Mouse (Mus musculus): ENCODE data around the gene Borcs6. TPM values are rescaled to one million over a fixed set of nuclear protein-coding genes. Genes with fewer than 3 reads are reported as not detected.

The Borcs6 gene
- polyA plus RNA-seq, 1 experiment from 2014 or later: 5.9 TPM

DNA sequence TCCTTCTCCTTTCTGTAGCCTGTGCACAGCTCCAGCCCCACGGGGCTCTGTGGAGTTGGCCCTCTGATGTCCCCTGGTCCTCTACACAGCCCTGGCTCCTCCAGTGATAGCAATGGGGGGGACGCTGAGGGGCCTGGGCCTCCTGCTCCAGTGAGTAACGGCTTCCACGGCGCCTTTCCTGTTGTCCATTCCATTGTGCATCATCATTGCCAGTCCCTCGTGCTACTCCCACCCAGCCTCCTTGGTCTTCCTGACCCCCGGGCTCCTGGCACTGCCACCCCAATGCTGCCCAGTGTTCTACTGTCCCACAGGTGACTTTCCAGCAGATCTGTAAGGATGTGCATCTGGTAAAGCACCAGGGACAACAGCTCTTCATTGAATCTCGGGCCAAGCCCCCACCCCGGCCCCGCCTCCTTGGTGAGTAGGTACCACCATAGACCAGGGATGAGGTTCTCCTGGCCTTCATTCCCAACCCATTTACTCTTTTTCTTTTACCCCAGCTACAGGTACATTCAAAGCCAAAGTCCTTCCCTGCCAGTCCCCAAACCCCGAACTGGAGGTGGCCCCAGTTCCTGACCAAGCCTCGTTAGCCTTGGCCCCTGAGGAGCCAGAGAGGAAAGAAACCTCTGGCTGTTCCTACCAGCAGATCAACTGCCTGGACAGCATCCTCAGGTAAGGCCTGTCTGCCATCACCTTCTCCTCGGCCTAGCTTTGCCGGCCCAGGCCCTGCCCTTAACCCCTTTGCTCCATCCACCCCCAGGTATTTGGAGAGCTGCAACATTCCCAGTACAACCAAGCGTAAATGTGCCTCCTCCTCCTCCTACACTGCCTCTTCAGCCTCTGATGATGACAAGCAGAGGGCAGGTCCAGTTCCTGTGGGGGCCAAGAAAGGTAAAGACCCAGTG lies 44.3 kb downstream of the Borcs6 start:
- 94% methylated on average over 15 of the region's 15 CpGs for WGBS
- Histone ChIP-seq H3K9me3 (no peaks in the 10 kb centered on the region), H3K27me3 (replicated peaks; ENCODE audit: low read depth, poor library complexity, severe bottlenecking) (no peaks in the 10 kb centered on the region), H3K27ac (replicated peaks) (no peak overlapping the region), H3K36me3 (replicated peaks) (peaks cover 84% of the 10 kb centered on the region), H3K4me3 (peak overlapping the region; percentile 8; the same call in 1 of the 2 replicates), H3K4me1 (peaks cover 22% of the 10 kb centered on the region)
- DNase-seq (ENCODE audit: low spot score): no peak

DNA sequence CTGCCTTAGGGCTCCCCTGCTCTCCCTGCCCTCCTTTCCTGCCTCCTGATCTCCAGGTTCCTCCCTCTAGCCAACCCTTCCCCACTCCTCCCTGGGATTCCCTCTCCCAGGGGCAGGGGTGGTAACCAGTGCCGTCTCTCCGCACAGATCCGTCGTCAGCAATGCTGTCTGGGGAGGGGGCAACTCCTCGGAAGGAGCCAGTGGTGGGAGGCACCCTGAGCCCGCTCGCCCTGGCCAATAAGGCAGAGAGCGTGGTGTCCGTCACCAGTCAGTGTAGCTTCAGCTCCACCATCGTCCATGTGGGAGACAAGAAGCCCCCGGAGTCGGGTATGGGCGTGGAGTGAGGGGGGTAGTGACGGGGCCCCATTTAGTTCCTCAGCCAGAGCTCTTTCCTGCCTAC lies 45.0 kb downstream of the Borcs6 start:
- Histone ChIP-seq H3K9me3 (no peaks in the 10 kb centered on the region), H3K27me3 (replicated peaks; ENCODE audit: low read depth, poor library complexity, severe bottlenecking) (no peaks in the 10 kb centered on the region), H3K4me3 (peak overlapping the region; percentile 8; the same call in 1 of the 2 replicates), H3K27ac (replicated peaks) (no peak overlapping the region), H3K4me1 (peaks cover 20% of the 10 kb centered on the region), H3K36me3 (replicated peaks) (peaks cover 91% of the 10 kb centered on the region)
- no peak for DNase-seq (ENCODE audit: low spot score)
- 89% methylated on average over 14 of the region's 14 CpGs for WGBS

DNA sequence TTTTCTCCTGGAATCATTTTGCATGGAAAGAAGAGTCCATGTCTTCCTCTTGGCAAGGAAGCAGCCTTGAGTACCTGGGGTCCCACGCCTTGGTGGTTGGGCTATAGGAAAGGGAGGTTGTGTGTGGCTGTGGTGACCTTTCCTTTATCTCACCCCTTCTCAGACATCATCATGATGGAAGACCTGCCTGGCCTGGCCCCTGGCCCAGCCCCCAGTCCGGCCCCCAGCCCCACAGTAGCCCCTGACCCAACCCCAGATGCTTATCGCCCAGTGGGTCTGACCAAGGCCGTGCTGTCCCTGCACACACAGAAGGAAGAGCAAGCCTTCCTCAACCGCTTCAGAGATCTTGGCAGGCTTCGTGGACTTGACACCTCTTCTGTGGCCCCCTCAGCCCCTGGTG lies 45.7 kb downstream of the Borcs6 start:
- H3K36me3 ChIP-seq (replicated peaks): peaks cover 92% of the 10 kb centered on the region
- 89% methylated on average over 6 of the region's 6 CpGs for WGBS
- no peak for DNase-seq (ENCODE audit: low spot score)
- H3K27ac ChIP-seq (replicated peaks): no peak overlapping the region
- no peaks in the 10 kb centered on the region for H3K27me3 ChIP-seq (replicated peaks; ENCODE audit: low read depth, poor library complexity, severe bottlenecking)
- no peak overlapping the region for H3K4me3 ChIP-seq
- peaks cover 19% of the 10 kb centered on the region for H3K4me1 ChIP-seq
- no peaks in the 10 kb centered on the region for H3K9me3 ChIP-seq

DNA sequence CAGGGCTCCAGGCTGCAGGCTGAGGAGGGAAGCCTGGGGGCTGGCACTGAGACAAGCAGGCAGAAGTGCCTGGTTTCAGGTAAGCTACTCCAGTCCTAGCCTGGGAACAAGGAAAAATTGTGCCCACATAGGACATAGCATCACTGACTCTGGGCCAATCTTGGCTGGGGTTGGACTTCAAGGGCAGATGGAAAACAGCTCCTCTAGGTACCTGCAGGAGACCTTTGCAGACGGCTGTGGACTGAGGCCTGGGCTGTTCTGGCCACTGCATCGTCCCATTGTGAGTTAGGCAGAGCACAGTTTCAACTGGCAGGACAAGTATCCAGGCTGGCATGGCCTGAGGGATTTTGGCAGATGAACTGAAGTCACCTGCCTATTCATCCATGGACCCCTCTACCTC lies 46.3 kb downstream of the Borcs6 start:
- Histone ChIP-seq H3K4me3 (no peak overlapping the region), H3K9me3 (no peaks in the 10 kb centered on the region), H3K36me3 (replicated peaks) (peaks cover 88% of the 10 kb centered on the region), H3K4me1 (peaks cover 15% of the 10 kb centered on the region), H3K27ac (replicated peaks) (no peak overlapping the region), H3K27me3 (replicated peaks; ENCODE audit: low read depth, poor library complexity, severe bottlenecking) (no peaks in the 10 kb centered on the region)
- DNase-seq (ENCODE audit: low spot score): no peak
- WGBS: 76% methylated on average over 2 of the region's 2 CpGs

DNA sequence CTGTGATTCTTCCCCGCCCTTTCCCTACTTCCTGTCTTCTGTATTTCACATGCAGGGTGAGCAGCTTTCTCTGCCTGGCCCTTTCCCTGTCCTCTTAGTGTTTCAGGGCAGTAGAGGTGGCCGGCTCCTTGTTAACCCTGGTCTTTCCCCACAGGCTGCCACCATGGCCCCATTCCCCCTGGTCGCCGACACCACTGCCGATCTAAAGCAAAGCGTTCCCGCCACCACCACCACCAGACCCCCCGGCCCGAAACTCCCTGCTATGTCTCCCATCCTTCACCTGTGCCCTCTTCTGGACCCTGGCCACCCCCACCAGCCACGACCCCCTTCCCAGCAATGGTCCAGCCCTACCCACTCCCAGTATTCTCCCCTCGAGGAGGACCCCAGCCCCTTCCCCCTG lies 46.8 kb downstream of the Borcs6 start:
- no peak for DNase-seq (ENCODE audit: low spot score)
- H3K27ac ChIP-seq (replicated peaks): no peak overlapping the region
- peaks cover 14% of the 10 kb centered on the region; the same call in 1 of the 2 replicates for H3K4me1 ChIP-seq
- no peaks in the 10 kb centered on the region for H3K9me3 ChIP-seq
- no peak overlapping the region for H3K4me3 ChIP-seq
- H3K36me3 ChIP-seq (replicated peaks): peaks cover 83% of the 10 kb centered on the region
- 89% methylated on average over 11 of the region's 11 CpGs for WGBS
- 0 out of 2 replicates have a peak, but pooled peaks cover under 1% of the 10 kb centered on the region for H3K27me3 ChIP-seq (replicated peaks; ENCODE audit: low read depth, poor library complexity, severe bottlenecking)

DNA sequence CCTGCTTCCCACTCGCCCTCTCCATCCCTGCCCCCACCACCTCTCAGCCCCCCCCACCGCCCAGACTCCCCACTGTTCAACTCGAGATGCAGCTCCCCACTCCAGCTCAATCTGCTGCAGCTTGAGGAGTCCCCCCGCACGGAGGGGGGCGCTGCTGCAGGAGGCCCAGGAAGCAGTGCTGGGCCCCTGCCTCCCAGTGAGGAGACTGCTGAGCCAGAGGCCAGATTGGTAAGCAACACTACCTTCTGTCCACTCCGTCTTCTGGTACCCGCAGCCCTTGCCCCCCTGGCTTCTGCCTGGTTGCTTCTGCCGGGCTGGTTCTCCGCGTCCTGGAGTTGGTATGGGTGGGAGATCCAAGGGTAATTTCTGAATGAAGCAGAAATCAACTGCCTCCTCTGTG lies 47.3 kb downstream of the Borcs6 start:
- 83% methylated on average over 11 of the region's 11 CpGs for WGBS
- H3K36me3 ChIP-seq (replicated peaks): peaks cover 77% of the 10 kb centered on the region
- DNase-seq (ENCODE audit: low spot score): no peak
- no peak overlapping the region for H3K4me3 ChIP-seq
- H3K9me3 ChIP-seq: no peaks in the 10 kb centered on the region
- H3K27ac ChIP-seq (replicated peaks): no peak overlapping the region
- H3K27me3 ChIP-seq (replicated peaks; ENCODE audit: low read depth, poor library complexity, severe bottlenecking): peaks cover 6% of the 10 kb centered on the region
- H3K4me1 ChIP-seq: peaks cover 19% of the 10 kb centered on the region; the same call in 1 of the 2 replicates

DNA sequence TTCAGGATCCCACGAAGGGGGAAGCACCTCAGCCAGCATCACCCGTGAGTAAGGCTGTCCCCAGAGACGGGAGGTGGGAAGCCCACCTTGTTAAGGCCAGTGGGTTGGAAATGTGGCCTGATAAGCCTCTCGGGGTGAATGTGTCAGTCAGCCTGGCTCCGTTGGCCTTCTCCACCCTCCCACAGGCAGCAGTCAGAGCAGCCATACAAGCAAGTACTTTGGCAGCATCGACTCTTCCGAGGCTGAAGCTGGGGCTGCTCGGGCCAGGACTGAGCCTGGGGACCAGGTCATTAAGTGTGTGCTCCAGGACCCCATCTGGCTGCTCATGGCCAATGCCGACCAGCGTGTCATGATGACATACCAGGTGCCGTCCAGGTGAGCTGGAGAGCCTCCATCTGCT lies 48.2 kb downstream of the Borcs6 start:
- Histone ChIP-seq H3K27ac (replicated peaks) (no peak overlapping the region), H3K4me3 (no peak overlapping the region; the same call in 1 of the 2 replicates), H3K27me3 (replicated peaks; ENCODE audit: low read depth, poor library complexity, severe bottlenecking) (peaks cover 13% of the 10 kb centered on the region), H3K4me1 (peaks cover 25% of the 10 kb centered on the region), H3K9me3 (no peaks in the 10 kb centered on the region), H3K36me3 (replicated peaks) (peaks cover 69% of the 10 kb centered on the region)
- 90% methylated on average over 11 of the region's 11 CpGs for WGBS
- DNase-seq (ENCODE audit: low spot score): no peak

DNA sequence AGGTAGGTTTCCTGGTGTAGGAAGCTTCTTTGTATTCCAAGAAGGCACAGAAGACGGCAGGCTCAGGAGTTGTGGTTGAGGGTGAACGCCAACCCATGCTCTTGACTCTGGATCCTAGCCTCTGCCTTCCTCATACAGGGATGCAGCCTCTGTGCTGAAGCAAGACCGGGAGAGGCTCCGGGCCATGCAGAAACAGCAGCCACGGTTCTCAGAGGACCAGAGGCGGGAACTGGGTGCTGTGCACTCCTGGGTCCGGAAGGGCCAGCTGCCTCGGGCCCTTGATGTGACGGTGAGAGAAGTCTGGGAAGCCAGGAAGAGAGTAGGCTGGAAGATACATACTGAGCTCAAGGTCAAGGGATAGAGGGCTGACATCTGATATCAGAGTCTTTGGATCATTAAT lies 48.7 kb downstream of the Borcs6 start:
- H3K9me3 ChIP-seq: no peaks in the 10 kb centered on the region
- no peak for DNase-seq (ENCODE audit: low spot score)
- H3K4me1 ChIP-seq: peaks cover 25% of the 10 kb centered on the region
- H3K36me3 ChIP-seq (replicated peaks): peaks cover 64% of the 10 kb centered on the region
- H3K4me3 ChIP-seq: no peak overlapping the region
- H3K27ac ChIP-seq (replicated peaks): no peak overlapping the region
- H3K27me3 ChIP-seq (replicated peaks; ENCODE audit: low read depth, poor library complexity, severe bottlenecking): peaks cover 19% of the 10 kb centered on the region
- WGBS: 91% methylated on average over 9 of the region's 9 CpGs

DNA sequence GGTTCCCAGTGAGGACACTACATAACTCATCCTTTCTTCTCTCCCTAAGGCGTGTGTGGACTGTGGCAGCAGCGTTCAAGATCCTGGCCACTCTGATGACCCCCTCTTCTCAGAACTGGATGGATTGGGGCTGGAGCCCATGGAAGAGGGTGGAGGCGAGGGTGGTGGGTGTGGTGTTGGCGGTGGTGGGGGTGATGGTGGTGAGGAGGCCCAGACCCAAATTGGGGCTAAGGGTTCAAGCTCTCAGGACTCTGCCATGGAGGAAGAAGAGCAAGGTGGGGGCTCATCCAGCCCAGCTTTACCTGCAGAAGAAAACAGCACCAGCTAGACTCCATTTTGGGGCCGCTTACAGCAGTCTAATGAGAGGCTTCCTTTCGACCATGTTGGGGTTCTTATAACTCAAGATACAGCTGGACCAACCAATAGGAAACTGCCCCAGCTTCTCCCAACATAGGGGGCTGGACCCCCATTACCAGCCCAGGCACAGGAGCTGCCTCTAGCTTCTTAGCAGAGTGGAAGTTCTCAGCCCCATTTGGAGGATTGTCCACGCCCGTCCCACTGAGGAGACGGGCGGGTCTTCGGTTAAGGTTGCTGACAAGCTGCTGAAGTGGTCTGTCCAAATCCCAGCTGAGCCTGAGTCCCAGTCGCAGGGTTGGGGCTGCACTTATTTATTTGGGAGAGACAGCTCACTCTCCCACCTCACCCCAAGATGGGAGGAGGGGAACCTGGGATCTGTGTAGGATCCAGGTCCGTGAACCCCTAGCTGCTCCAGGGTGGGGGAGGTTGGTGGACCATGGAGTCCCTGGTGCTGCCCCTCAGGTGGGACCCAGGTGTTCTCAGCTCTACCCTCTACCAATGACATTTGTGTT lies 49.7 kb downstream of the Borcs6 start:
- H3K9me3 ChIP-seq: no peaks in the 10 kb centered on the region
- peaks cover 29% of the 10 kb centered on the region for H3K27me3 ChIP-seq (replicated peaks; ENCODE audit: low read depth, poor library complexity, severe bottlenecking)
- no peak for DNase-seq (ENCODE audit: low spot score)
- peaks cover 25% of the 10 kb centered on the region for H3K4me1 ChIP-seq
- H3K4me3 ChIP-seq: peak overlapping the region; percentile 63; the same call in 1 of the 2 replicates
- no peak overlapping the region for H3K27ac ChIP-seq (replicated peaks)
- peaks cover 53% of the 10 kb centered on the region for H3K36me3 ChIP-seq (replicated peaks)
- 78% methylated on average over 13 of the region's 13 CpGs for WGBS

DNA sequence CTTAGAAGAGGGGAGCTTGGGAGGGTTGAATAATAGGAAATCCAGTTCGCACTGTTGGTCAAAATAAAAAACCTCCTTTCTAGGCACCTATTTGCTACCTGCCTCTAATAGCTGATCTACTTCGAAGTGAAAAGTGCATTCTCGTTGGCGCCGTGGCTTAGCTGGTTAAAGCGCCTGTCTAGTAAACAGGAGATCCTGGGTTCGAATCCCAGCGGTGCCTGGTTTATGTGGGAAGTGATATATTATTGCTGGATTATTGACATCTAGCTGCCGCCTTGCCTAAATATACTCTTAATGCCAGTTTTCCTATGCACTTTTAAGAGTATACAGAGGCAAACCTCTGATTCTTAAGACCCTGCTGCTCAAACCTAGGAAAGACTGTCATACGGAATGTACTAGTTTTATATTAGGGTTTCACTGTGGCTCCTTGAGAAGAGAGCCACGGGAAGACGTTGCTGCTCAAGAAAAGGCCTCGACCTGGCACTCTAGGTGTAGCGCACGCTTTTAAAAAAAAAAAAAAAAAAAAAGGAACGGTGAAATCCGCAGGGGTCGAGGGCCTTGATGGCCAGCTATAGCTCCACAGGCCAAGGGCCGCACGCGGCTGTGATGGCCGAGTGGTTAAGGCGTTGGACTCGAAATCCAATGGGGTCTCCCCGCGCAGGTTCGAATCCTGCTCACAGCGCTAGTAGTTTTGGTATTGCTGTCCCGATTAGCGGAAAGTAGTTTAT lies 51.0 kb downstream of the Borcs6 start:
- H3K4me1 ChIP-seq: peaks cover 25% of the 10 kb centered on the region
- peaks cover 41% of the 10 kb centered on the region for H3K36me3 ChIP-seq (replicated peaks)
- no peaks in the 10 kb centered on the region for H3K9me3 ChIP-seq
- DNase-seq (ENCODE audit: low spot score): peak; percentile 96
- under 1% methylated on average over 30 of the region's 30 CpGs for WGBS
- peaks cover 41% of the 10 kb centered on the region for H3K27me3 ChIP-seq (replicated peaks; ENCODE audit: low read depth, poor library complexity, severe bottlenecking)
- H3K4me3 ChIP-seq: peak overlapping the region; percentile 63
- H3K27ac ChIP-seq (replicated peaks): no peak overlapping the region; the same call in 1 of the 2 replicates
